Mouse (Mus musculus) gastrocnemius, adult 2 months (tissue): ENCODE measurements at regions not wholly inside any gene's neighbourhood (a gene's known extent, or its start where the extent isn't known, plus 50 kb on each side); places are given as distances from the start of the nearest gene placed in this dataset.
"Not testable (repeated sequence)": the region's sequence is repeated elsewhere in the genome, so short reads cannot be mapped to it uniquely, and the experiment has no call there.

Experiments
- DNase-seq: peaks from one replicate; pipeline ENCODE4 v3.0.0; 2022
- H3K27ac ChIP-seq: fragments of 200-600 bp; 2 replicates; pipeline ENCODE4 v1.8.1; 2022; ENCODE audit warnings: mild to moderate bottlenecking
- H3K4me3 ChIP-seq: fragments of 200-600 bp; 2 replicates; pipeline ENCODE4 v1.8.1; 2022; ENCODE audit warnings: mild to moderate bottlenecking, moderate library complexity
- CTCF ChIP-seq: fragments of 200-600 bp; IDR thresholded peaks from 2 replicates; pipeline ENCODE4 v1.8.1; 2022; ENCODE audit warnings: antibody characterized with exemption, mild to moderate bottlenecking, moderate library complexity
- intact Hi-C: fragments of 180-260 bp; cut with DNase I; formaldehyde crosslinking; loops from one replicate; pipeline ENCODE4 v1.15.1; 2025

GRCm38 (mm10) chr11:7705312-7705764 is 491.6 kb upstream of the Igfbp3 start:
- intact Hi-C loops = no loop called here
- no peak overlapping the region for H3K4me3 ChIP-seq
- no peak overlapping the region for H3K27ac ChIP-seq
- DNase-seq = no peak
- TF ChIP-seq CTCF = no peak

DNA sequence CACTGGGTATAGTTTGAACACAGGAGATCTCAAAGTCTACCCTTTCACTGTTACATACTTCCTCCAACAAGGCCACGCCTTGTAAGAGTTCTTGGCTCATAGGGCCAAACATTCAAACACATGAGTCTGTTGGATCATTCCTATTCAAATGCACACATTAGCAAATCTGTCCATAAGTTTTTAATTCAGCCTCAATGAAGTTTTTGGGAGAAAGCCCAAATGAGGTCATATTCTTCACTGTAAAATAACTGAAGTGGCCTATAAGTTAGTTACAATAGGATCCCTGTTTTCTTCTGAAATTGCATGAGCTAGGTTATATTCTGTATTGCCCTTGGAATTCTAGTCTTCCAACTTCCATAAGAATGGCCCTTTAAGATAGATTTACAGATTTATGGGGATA is 483.9 kb upstream of the Igfbp3 start:
- intact Hi-C loops = no loop called here
- TF ChIP-seq CTCF = no peak
- DNase-seq = no peak
- Histone ChIP-seq H3K4me3 (no peak overlapping the region), H3K27ac (no peak overlapping the region)

- intact Hi-C loops, H3K27ac ChIP-seq, H3K4me3 ChIP-seq, DNase-seq: not testable (repeated sequence)
These were observed 476.0 kb upstream of the Igfbp3 start for GRCm38 (mm10) chr11:7689701-7690100.

DNA sequence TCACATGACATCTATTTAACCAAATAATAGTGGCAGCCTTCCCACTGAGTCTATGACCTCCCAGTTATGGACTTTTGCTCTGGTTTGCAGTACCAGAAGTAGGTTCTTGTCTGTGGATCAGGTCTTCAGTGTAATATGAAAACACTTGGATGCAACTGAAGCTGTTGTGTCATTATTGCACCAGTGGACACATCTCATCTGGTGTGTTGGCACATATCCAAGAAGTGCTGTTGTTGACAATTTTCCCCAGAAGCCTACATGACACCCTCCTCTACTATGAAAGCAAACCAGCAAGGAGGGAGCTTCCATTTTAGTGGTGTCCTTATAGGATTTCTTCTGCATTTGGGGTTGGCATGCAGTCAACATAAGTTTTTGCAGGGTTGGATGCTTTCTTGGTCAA is 459.1 kb upstream of the Igfbp3 start:
- H3K4me3 ChIP-seq = no peak overlapping the region
- H3K27ac ChIP-seq = no peak overlapping the region
- no peak for DNase-seq
- intact Hi-C loops = no loop called here
- no peak for TF ChIP-seq CTCF

GRCm38 (mm10) chr11:7630637-7631036 is 416.9 kb upstream of the Igfbp3 start:
- intact Hi-C loops = no loop called here
- TF ChIP-seq CTCF = no peak
- no peak overlapping the region for H3K4me3 ChIP-seq
- DNase-seq = no peak
- H3K27ac ChIP-seq = no peak overlapping the region

GRCm38 (mm10) chr11:7625256-7625655 is 411.5 kb upstream of the Igfbp3 start:
- no peak for TF ChIP-seq CTCF

DNA sequence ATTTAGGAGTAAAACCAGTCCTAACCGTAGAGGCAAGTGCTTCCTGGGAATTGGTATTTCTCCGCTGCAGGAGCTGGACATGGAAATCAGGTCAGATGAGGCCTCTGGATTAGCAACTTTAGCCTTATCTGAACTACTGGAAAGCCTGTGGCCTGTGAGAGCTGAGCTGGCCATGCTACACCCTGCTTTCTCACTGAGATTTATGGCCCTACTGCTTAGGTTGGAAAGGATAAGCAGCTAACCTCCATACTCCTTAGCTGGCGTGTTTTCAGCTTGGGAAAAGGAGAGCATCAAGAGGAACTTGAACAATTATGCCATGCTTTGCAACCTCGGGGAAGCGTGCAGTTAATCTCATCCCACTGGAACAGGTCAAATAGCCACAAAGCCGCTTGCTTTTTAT is 406.6 kb upstream of the Igfbp3 start:
- H3K27ac ChIP-seq = no peak overlapping the region
- intact Hi-C loops = no loop called here
- TF ChIP-seq CTCF = no peak
- no peak overlapping the region for H3K4me3 ChIP-seq
- DNase-seq = no peak

More at GRCm38 (mm10) chr11:7625256-7625655, 411.5 kb upstream of the Igfbp3 start:
- Histone ChIP-seq H3K27ac (peak overlapping the region; percentile 16; the same call in 1 of the 2 replicates), H3K4me3 (no peak overlapping the region)
- intact Hi-C loops = no loop called here
- DNase-seq = peak; percentile 67

DNA sequence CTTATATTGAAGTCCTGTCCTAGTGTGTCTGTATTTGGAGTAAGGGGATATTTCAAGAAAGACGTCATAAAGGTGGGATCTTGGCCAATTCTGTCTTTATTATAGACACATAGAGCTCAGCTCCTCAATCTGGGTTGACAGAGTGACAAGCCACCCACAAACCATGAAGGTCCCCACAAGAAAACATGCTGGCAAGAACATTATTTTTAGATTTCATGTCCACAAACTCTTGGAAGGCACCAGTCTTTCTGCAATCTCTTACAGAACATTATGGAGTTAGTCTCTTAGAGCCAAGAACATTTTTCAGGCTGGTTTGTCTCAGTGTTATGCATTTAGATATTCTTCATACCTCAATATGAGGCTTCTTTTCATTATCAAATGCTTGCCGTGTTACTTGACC is 397.0 kb upstream of the Igfbp3 start:
- intact Hi-C loops = no loop called here
- no peak overlapping the region for H3K4me3 ChIP-seq

GRCm38 (mm10) chr11:7609921-7610320 is 396.2 kb upstream of the Igfbp3 start:
- DNase-seq = no peak
- intact Hi-C loops = no loop called here
- H3K4me3 ChIP-seq = no peak overlapping the region
- no peak for TF ChIP-seq CTCF
- H3K27ac ChIP-seq = no peak overlapping the region

More for the DNA sequence above, 397.0 kb upstream of the Igfbp3 start:
- no peak for DNase-seq
- no peak for TF ChIP-seq CTCF
- H3K27ac ChIP-seq = no peak overlapping the region

DNA sequence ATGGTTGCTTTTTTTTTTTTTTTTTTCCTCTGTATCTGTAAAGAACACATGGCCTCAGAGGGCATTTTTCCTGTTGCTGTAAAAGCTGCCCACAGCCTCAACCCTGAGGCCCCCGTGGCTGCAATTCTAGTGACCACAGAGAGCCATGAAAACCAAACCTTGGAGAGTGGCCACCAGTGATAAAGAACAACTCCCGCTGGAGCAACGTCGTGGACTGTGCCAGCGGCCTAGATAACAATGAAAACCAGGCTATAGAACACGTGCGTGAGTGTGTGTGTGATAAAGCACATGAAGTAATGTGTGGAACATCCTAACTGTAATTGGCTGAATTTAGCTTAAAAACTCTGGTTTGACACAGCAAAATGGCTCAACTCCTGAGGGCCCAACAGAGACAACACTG is 392.9 kb upstream of the Igfbp3 start:
- Histone ChIP-seq H3K4me3 (no peak overlapping the region), H3K27ac (no peak overlapping the region)
- intact Hi-C loops = no loop called here
- no peak for DNase-seq
- TF ChIP-seq CTCF = no peak

DNA sequence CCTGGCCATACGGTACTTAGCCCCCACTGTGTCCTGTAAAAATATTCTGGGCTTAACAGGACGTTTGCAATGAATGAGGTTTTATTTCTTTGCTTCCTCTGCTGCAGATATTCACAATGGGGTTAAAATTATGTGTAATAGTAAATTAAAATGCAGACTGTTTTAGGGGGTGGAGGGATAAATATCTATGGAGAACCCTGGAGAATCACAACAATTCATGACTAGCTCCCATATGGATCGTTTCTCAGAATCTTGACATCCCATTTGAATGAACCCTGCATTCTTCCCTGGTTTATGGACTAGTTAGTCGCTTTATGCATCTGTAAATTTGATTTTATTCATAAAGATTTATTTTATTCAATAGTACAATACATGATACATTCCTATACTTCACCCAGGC is 378.3 kb upstream of the Igfbp3 start:
- DNase-seq = no peak
- no peak overlapping the region for H3K4me3 ChIP-seq
- TF ChIP-seq CTCF = no peak
- H3K27ac ChIP-seq = no peak overlapping the region
- intact Hi-C loops = no loop called here

DNA sequence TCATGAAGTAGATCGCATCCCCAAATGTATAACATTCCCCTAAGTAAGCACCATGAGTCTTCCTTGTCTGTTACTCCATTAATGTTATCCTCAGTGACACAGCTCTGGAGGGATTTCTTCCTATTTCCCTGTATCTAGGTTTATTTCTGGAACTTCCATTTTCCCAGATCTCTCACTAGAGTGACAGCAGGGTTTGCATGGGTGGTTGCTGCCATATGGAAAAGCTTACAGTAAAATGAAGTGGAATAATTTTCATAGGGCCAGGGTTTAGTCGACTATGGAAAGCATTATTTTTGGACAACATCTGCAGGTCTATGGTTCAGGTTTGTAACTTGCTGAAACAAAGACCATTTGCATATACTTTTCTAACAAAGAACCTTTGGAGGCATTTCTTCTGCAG is 369.6 kb upstream of the Igfbp3 start:
- Histone ChIP-seq H3K4me3 (no peak overlapping the region), H3K27ac (no peak overlapping the region)
- DNase-seq = no peak
- intact Hi-C loops = no loop called here
- no peak for TF ChIP-seq CTCF

GRCm38 (mm10) chr11:7568484-7568883 is 354.8 kb upstream of the Igfbp3 start:
- Histone ChIP-seq H3K27ac (no peak overlapping the region), H3K4me3 (no peak overlapping the region)
- intact Hi-C loops = loop anchor here (5.0 to 10.0 kb wide), 2 partner anchors 356 to 676 kb away; partner anchors contain the start of gene Igfbp3
- TF ChIP-seq CTCF = peak; percentile 56
- DNase-seq = no peak

DNA sequence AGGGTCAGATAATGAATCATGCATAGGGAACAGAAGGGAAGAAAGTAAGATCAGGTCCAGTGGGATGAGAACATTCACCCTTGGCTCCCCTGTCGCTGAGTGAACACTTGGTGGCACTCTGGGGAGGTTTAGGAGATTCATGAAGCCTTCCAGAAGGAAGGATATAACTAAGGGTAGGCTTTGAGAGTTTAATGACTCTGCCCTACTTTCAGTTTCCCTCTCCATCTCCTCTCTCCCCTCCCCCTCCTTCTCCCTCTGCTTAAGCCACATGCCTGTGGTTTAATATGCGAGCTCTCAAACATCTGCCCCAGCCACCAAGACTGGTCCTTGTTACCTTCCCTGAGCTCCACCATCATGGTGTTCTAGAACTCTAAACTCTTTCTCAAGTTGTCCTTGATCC is 348.3 kb upstream of the Igfbp3 start:
- no peak overlapping the region for H3K27ac ChIP-seq
- no peak; the same call in 1 of the 2 replicates for TF ChIP-seq CTCF
- DNase-seq = no peak
- intact Hi-C loops = loop anchor here (10.0 kb wide), 1 partner anchor 683 kb away; no protein-coding TSS in a partner anchor
- H3K4me3 ChIP-seq = no peak overlapping the region
